ENCODE assay signal across 30 mouse cellular contexts in genomic region chr1:118012736-118013135, GRCm38 (mm10). TPM values are rescaled to one million over a fixed set of nuclear protein-coding genes. Genes with fewer than 3 reads are reported as not detected.
DNase-seq lines count a peak whose midpoint lies in the region; ATAC-seq and TF ChIP-seq lines count a peak whose summit lies in the region.
"Not testable (repeated sequence)": the region's sequence is repeated elsewhere in the genome, so short reads cannot be mapped to it uniquely, and the experiment has no call there.
"Had no signal": no experiment of that assay in that cellular context is flagged by ENCODE, and none has a peak within 500 bp of the region (broad histone marks: within the 10 kb centered on the region; RNA-seq: fewer than 3 reads in every experiment).

No protein-coding gene starts in this region.

- TF ChIP-seq EP300 in MEL (IDR thresholded peaks at IDR 0.05; ENCODE audit: low read depth in 1 of 2, low read length in 2 of 2), result not testable (repeated sequence)

- not testable (repeated sequence) for H3K27me3 ChIP-seq in MEL (ENCODE audit: control insufficient read depth in 1 of 2, insufficient read depth in 2 of 2, low read length in 2 of 2); intestine, postnatal 0 days (replicated peaks; ENCODE audit: control insufficient read depth, insufficient read depth, low read length); small intestine, adult 2 months (ENCODE audit: control insufficient read depth, insufficient read depth, low read length)

- not testable (repeated sequence) for ATAC-seq in intestine, postnatal 0 days

- not testable (repeated sequence) for H3K36me3 ChIP-seq in MEL (ENCODE audit: control insufficient read depth in 1 of 2, insufficient read depth in 2 of 2, low read length in 2 of 2); intestine, postnatal 0 days (ENCODE audit: control insufficient read depth, insufficient read depth); small intestine, adult 2 months (ENCODE audit: control insufficient read depth, insufficient read depth, low read length)

- WGBS in intestine, postnatal 0 days, result 33% methylated on average over 8 of the region's 8 CpGs
- 28% methylated on average over 8 of the region's 8 CpGs for WGBS in small intestine, adult 2 months

- TF ChIP-seq CTCF in MEL (IDR thresholded peaks at IDR 0.05 in 2 of 3, conservative IDR thresholded peaks at IDR 0.05 in 1 of 3; ENCODE audit: control insufficient read depth in 1 of 3, insufficient read depth in 1 of 3, low read depth in 2 of 3, low read length in 3 of 3, poor library complexity in 1 of 3, severe bottlenecking in 1 of 3), result peak; percentile 36 to 44 (median 41)
- 0 out of 2 replicates have a peak, but pooled peaks have one; percentile 10 for TF ChIP-seq CTCF in cortical plate, adult 2 months (IDR thresholded peaks at IDR 0.05; ENCODE audit: extremely low read depth, insufficient read depth, low read length)
- peak; percentile 47 for TF ChIP-seq CTCF in intestine, postnatal 0 days (IDR thresholded peaks at IDR 0.05; ENCODE audit: low read depth)
- TF ChIP-seq CTCF in layer of hippocampus, adult 2 months (conservative IDR thresholded peaks at IDR 0.05), result peak; percentile 56
- TF ChIP-seq CTCF in small intestine, adult 2 months (IDR thresholded peaks at IDR 0.05; ENCODE audit: extremely low read depth, insufficient read length, insufficient replicate concordance, low read depth, low read length), result peak; percentile 8; the same call in 1 of the 2 replicates

- not testable (repeated sequence) for H3K27ac ChIP-seq in MEL (ENCODE audit: control insufficient read depth, low read depth, low read length); cortical plate, adult 2 months (ENCODE audit: insufficient read depth, low read length); intestine, postnatal 0 days (ENCODE audit: low read depth, low read length); layer of hippocampus, adult 2 months; small intestine, adult 2 months (ENCODE audit: insufficient read depth, low read depth, low read length)

- H3K4me3 ChIP-seq in MEL (ENCODE audit: control insufficient read depth in 1 of 2, insufficient read depth in 1 of 2, low read depth in 2 of 2, low read length in 2 of 2); cortical plate, adult 2 months (ENCODE audit: insufficient read depth, low read length); intestine, postnatal 0 days (ENCODE audit: low read depth, low read length); layer of hippocampus, adult 2 months; small intestine, adult 2 months (ENCODE audit: low read depth, low read length): not testable (repeated sequence)

- not testable (repeated sequence) for H3K79me2 ChIP-seq in MEL (ENCODE audit: control insufficient read depth, insufficient read depth, low read length, poor library complexity)

- not testable (repeated sequence) for H3K4me1 ChIP-seq in MEL (ENCODE audit: control insufficient read depth in 1 of 2, insufficient read depth in 2 of 2, low read length in 2 of 2); cortical plate, adult 2 months (ENCODE audit: control insufficient read depth, insufficient read depth, low read length); intestine, postnatal 0 days (replicated peaks; ENCODE audit: control insufficient read depth, insufficient read depth, low read length); small intestine, adult 2 months (ENCODE audit: control insufficient read depth, insufficient read depth, insufficient read length, low read length)

- H3K4me2 ChIP-seq in intestine, postnatal 0 days (replicated peaks; ENCODE audit: low read depth), result not testable (repeated sequence)

- H3K9me3 ChIP-seq in MEL (replicated peaks; ENCODE audit: insufficient read depth, low read length); intestine, postnatal 0 days (ENCODE audit: control insufficient read depth): not testable (repeated sequence)

- peak; percentile 50 for TF ChIP-seq RAD21 in MEL (IDR thresholded peaks at IDR 0.05; ENCODE audit: low read depth, low read length)

- peak; percentile 11 for DNase-seq in 416B (ENCODE audit: low read depth)
- DNase-seq in MEL (ENCODE audit: low read depth, low spot score), result peak; percentile 15
- peak; percentile 6 for DNase-seq in adrenal gland, postnatal 14 days
- not testable (repeated sequence) for DNase-seq in layer of hippocampus, adult 2 months (ENCODE audit: low spot score in 2 of 2)
- DNase-seq in mesoderm, embryonic 11.5 days (ENCODE audit: low read depth, low spot score), result peak; percentile 0

- TF ChIP-seq POLR2A in MEL (IDR thresholded peaks at IDR 0.05; ENCODE audit: control insufficient read depth in 1 of 2, insufficient read depth in 1 of 2, low read depth in 1 of 2, low read length in 2 of 2, poor library complexity in 1 of 2); cortical plate, adult 2 months (IDR thresholded peaks at IDR 0.05; ENCODE audit: extremely low read depth, insufficient read depth, low read length); small intestine, adult 2 months (IDR thresholded peaks at IDR 0.05; ENCODE audit: low read depth, low read length): not testable (repeated sequence)

- H3K9ac ChIP-seq in MEL (ENCODE audit: control insufficient read depth, low read depth, low read length, poor library complexity, severe bottlenecking); intestine, postnatal 0 days (ENCODE audit: low read depth, low read length): not testable (repeated sequence)

TF ChIP-seq in MEL, 35 proteins besides CTCF, POLR2A, EP300 and RAD21:
- TF ChIP-seq NRF1 (IDR thresholded peaks at IDR 0.05; ENCODE audit: insufficient read depth, low read depth, low read length, poor library complexity, severe bottlenecking) (0 out of 2 replicates have a peak, but pooled peaks have one; percentile 15), SMC3 (IDR thresholded peaks at IDR 0.05; ENCODE audit: low read depth, low read length) (peak; percentile 42; the same call in 1 of the 2 replicates)

RNA-seq across cellular contexts. Expression of gene Gm7145, which starts 47.0 kb away (rescaled TPM):
- total RNA-seq in MEL (2012; rRNA removed), result not detected in 2 replicates
- polyA plus RNA-seq in MEL (2012; ENCODE audit: insufficient read depth in 1 of 2, insufficient read length in 2 of 2, low read depth in 1 of 2, low replicate concordance in 2 of 2, missing spikeins in 1 of 2), result not detected
- not detected in 2 replicates for total RNA-seq in adrenal gland, postnatal 14 days (2021)
- not detected in 2 replicates for polyA plus RNA-seq in cortical plate, adult 2 months (2012; rRNA removed)
- polyA plus RNA-seq in intestine, postnatal 0 days (2015; fragmentation: Nextera tagmentation; extraction: Ambion mirVana), result not detected in 2 replicates
- total RNA-seq in layer of hippocampus, adult 2 months (2021), result not detected
- not detected in 2 replicates for polyA plus RNA-seq in small intestine, adult 2 months (2012; rRNA removed)
- total RNA-seq: adrenal gland, adult 8-10 months; common myeloid progenitor, adult 5-6 weeks; gastrocnemius, postnatal 14 days; heart, adult 8-10 months; heart, postnatal 4 days had no signal
- polyA plus RNA-seq: cerebellum, adult 2 months; embryonic facial prominence, embryonic 12.5 days; erythroblast, embryonic 14.5 days; forebrain, embryonic 13.5 days; heart, embryonic 15.5 days; hindbrain, embryonic 15.5 days; intestine, embryonic 16.5 days; limb, embryonic 11.5 days; liver, embryonic 12.5 days; lung, embryonic 16.5 days; macrophage; midbrain, embryonic 11.5 days; neural tube, embryonic 12.5 days; spleen, adult 2 months; stomach, embryonic 14.5 days; thymus, adult 2 months; urinary bladder, adult 2 months had no signal
